Mouse (Mus musculus) cerebellum, adult 2 months (tissue): ENCODE measurements around the gene Dennd1c.

Experiments
- CTCF ChIP-seq: fragments of 200-500 bp; IDR thresholded peaks from 2 replicates; pipeline ENCODE4 v1.5.1; 2011; ENCODE audit warnings: low read depth, mild to moderate bottlenecking, control low read depth, low read length, moderate library complexity, borderline replicate concordance; ENCODE audit not compliant: insufficient read depth
- POLR2A ChIP-seq: fragments of 200-500 bp; IDR thresholded peaks from 2 replicates; pipeline ENCODE4 v1.6.1; 2011; ENCODE audit warnings: low read length, control low read depth, borderline replicate concordance; ENCODE audit not compliant: insufficient read depth

- no peak for TF ChIP-seq CTCF
- TF ChIP-seq POLR2A, result peak; percentile 99
Measured at GRCm38 (mm10) chr17:57087049-57087832, 8.9 kb upstream of the Dennd1c start, which contains the start of gene Tubb4a.
